Mouse (Mus musculus): ENCODE results near the gene Map3k20.

DNA sequence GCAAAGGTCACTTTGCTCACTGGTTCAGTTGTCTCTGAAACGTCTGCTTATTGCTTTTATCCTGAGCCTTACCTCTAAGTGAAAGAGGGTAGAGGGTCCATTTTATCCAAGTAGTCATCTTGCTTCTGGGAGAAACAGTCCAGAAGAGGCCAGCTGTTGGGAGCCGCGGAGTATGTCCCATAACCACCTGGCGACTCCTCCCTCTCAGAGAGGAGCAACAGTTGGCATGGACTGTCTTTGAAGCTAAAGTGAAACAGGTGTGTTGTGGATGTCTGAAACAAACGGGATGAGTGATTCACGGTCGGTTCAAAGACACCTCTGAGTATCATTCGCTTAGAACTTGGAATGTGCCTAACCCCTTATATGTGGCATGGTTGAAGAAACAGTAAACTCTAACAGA, 46.0 kb upstream of the Map3k20 start:
- no peak for TF ChIP-seq ZC3H11A (IDR thresholded peaks at IDR 0.05; ENCODE audit: borderline replicate concordance, low read depth, low read length)
- TF ChIP-seq CHD2 (IDR thresholded peaks at IDR 0.05; ENCODE audit: low read depth, low read length): no peak
- no peak for TF ChIP-seq HCFC1 (IDR thresholded peaks at IDR 0.05; ENCODE audit: borderline replicate concordance, insufficient read depth, low read length)
- TF ChIP-seq MAFK (IDR thresholded peaks at IDR 0.05; ENCODE audit: insufficient read depth, low read depth, low read length): no peak

All from ES-E14 (cell line).